Mouse (Mus musculus) heart, postnatal 25 days (tissue): ENCODE data around the gene Tvp23b. TPM values are rescaled to one million over a fixed set of nuclear protein-coding genes. Genes with fewer than 3 reads are reported as not detected.
A peak's percentile ranks its signal among the peaks of the same experiment; 100 is the strongest.

Source experiments
- DNase-seq: peaks from one replicate; pipeline ENCODE4 v3.0.0; 2022; ENCODE audit warnings: low spot score
- intact Hi-C: fragments of 180-260 bp; cut with DNase I; formaldehyde crosslinking; loops from one replicate; pipeline ENCODE4 v1.15.1; 2025
- total RNA-seq, 2 experiments: library from RNA; stranded (reverse); gene quantifications; 2 replicates each; pipeline ENCODE4 v1.2.3; 2021

Tvp23b gene
- total RNA-seq, result 10 to 100 TPM; 20.4 to 23.6 TPM

DNA sequence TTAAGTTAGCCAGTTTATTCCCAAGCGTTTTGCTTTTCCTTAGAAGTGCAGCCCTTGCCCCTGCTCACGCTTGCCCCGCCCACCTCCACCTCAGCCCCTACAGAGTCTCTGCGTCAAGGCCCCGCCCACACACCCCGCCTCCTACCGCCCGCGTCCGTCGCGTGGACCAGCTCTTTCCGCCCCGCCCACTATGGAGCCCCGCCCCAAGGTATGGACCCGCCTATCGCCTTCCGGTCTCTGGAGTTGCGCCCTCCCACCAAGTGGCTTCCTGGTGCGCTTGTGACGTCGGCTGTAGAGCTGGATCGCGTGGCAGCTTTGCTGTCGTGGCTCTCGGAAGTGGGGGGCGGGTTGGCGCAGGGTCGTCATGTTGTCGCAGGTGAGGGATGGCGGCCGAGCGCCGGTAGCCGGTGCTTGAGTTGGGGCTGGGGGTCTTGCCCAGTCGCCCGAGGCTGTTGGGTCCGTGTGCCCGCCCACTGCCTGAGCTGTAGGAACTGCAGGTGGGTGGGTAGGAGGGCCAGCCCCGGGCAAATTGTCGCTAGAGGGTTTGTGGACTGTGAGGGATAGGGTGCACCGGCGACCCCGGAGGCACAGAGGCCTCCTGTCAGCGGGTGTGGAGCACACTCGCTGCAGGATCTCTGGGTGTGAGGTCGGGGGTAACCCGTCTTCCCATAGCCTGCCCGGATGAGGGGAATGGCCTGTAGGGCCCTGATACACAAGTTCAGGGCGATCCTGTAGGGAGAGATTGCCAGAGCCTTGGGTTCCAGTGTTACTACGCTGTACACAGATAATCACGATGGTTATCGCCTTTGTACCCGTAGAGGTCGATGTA, at the start of gene Tvp23b:
TSS of gene Tvp23b (plus strand) at position 236 of the 829 bp plus-strand sequence.
- peak; percentile 94 for DNase-seq
- intact Hi-C loops, result no loop called here

DNA sequence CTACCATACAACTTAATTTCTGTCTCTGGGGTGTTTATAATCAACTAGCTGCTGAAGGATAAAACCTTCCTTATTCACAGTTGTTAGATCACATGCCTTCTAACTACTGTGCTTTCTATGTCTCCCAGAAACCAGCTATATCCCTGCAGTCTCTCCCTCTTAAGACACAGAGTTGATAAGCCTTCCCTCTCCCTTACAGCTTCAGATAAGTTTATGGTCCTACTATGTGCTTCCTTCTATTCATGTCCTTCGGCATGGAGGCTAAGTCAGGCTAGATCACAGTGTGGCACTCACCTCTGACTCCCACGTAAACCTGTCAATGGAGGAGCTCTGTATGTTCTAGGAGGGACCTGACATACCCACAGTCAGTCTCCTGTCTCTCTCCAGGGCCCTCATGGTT, 48.9 kb upstream of the Tvp23b start:
- intact Hi-C loops, result no loop called here
- DNase-seq, result no peak

DNA sequence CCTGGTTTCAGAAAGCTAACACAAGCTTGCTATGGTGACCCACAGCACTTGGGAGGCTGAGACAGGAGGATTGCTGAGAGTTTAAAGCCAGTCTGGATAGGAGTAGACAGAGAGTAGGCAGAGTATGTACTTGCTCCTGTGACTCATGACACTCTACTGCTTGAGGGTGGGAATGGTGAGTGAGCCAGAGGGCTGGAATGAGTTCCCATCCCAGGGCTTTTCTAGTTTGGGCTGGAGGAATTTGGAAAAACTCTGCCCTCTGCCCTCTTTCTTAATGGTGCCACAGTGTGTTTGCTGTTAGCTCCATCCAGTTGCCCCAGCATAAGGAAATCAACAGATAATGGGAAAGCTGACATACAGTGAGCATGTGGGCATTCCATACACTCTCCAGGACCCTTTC, 47.3 kb upstream of the Tvp23b start:
- no peak for DNase-seq
- intact Hi-C loops, result no loop called here

DNA sequence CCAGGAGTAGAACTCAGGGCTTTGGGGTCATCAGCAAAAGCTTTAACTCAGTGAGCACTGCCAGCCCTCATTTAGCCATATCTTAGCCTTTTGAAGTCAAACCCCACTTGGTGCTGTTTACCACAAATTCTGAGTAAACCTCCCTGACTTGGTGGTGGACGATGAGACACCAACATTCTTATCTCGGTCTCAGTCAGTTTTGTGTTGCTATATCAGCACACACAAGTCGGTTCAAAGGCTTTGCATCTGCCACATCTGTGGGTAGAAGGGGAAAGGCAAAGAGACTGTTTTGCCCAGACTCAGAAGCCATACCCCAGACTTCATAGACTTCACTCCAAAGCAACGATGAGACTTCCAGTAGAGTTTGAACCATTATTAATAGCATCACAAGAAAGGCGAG, 34.7 kb upstream of the Tvp23b start:
- intact Hi-C loops, result no loop called here
- no peak for DNase-seq

DNA sequence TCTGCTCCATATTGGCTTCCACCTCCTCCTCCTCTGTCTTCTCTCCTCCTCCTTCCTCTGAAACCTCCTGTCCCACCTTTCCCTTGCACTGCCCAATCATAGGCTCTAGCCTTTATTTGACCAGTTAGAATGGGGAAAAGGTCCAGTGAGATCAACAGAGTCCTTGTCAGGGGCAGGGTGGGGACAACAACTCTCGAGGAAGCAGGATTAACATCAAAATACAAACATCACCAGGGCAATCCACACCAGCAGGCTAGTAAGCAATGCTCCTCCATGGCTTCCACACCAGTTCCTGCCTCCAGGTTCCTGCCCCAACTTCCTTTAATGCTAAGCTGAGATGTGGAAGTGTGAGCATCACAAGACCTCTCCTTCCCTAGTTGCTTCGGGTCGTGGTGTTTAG, 33.5 kb upstream of the Tvp23b start:
- DNase-seq, result no peak
- intact Hi-C loops, result no loop called here

DNA sequence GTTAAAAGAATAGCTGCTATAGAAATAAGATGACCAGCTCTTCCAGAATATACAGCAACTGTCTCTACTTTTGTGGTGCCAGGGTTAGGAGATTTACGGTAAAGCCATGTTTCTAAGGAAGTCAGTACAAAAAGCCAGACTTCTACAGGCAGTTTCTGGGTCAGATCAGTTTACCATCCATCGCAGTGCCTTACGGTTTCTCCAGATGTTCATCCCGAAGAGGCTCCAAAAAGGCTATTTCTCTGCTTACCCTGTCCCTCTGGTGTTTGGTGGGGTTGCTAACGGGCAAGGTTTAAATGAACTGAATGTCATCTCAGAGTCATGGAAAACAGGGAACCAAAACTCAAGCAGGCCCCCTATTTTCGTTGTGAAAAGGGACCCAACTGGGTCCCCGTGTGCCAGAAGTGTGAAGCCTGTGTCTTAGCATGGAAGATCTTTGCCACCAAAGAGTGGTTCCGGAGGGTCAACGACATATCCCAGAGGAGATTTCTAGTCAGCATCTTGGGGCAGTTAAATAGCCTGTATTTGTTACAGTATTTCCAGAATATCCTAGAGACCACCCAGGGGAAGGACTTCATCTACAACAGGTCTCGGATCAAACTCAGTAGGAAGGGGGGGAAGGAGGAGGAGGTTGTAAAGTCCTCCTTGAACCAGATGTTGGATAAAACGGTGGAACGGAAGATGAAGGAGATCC, 32.1 kb upstream of the Tvp23b start, which contains the start of gene Fbxw10:
TSS of gene Fbxw10 (plus strand) at position 109 of the 694 bp plus-strand sequence.
- DNase-seq, result no peak
- intact Hi-C loops, result no loop called here

DNA sequence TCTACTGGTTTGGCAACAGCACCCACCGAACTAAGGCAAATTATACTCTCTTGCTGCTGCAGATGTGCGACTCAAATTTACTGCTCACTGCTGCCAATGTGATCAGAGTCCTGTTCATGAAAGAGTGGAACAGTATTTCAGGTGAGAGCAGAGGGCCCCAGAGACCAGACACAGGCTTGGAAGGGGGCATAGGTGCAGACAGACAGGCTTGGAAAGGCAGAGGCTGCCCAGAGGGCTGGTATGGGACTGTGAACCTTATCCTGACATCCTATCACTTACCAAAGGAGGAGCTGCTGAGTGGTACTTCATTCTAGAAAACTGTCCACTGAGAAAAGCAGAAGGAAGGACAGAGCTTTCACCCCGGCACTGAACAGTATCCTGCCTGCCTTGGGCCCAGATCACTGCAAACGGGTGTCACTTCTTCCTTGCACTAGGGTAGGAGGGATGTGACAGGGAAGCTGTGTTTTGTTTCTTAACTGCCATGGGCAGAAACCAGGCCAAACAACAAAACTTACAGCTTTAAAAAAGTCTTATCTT, 31.5 kb upstream of the Tvp23b start:
- intact Hi-C loops, result no loop called here
- no peak for DNase-seq

DNA sequence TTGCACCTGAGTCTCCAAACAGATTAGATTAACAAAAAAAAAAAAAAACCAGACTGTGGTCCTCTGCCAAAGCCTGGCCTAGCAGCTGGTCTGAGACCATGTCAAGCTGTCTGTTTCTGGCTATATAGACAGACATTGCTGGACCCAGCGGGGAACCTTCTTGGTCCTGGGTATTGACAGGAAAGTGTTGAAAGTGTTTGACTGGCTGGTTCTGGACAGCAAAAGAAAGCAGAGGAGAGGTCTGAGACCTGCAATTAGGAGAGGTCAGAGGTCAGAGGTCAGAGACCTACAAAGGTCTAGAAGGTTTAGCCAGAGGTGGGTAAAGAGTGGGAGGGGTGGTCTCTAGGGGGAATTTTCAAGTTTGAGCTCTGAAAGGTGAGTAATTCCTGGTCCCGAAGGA, 31.0 kb upstream of the Tvp23b start:
- no peak for DNase-seq
- intact Hi-C loops, result no loop called here

DNA sequence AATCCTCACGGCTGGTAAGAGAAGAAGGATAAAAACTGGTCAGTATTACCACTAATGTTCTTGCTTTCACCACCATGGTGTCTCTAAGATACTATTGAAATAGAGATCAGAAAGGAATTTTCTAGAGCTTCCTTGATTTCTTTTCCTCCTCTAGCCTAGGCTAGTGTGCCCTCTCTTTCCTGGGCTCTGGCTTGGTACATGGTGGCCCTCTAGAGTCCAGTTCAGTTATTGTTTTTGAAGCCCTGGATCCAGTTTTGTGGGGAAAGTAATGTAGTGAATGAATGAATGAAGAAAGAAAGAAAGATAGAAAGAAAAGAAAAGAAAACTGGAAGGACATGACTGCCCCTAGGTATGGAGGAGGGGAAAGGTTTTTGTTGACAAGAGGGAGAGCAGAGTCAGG, 28.1 kb upstream of the Tvp23b start:
- intact Hi-C loops, result loop anchor here (1.0 kb wide), 1 partner anchor 94 kb away; no protein-coding TSS in a partner anchor
- no peak for DNase-seq

DNA sequence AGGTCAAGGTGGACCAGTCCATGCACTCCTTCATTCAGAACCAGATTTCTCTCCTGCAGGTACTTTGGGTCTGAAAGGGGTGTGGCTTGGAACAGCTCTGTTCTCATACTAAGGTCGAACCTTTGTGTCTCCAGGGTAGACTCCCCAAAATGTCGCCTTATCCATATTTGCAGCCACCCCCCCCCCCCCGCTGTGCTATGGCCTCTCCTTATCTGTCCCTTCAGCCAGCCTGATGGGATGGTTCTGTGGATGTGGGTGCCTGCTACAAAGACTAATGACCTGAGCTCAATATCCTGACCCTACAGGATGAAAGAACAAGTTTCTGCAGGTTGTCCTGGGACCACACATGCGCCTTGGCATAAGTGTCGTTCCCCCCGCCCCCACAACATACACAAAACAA, 25.9 kb upstream of the Tvp23b start:
- intact Hi-C loops, result no loop called here
- DNase-seq, result no peak

DNA sequence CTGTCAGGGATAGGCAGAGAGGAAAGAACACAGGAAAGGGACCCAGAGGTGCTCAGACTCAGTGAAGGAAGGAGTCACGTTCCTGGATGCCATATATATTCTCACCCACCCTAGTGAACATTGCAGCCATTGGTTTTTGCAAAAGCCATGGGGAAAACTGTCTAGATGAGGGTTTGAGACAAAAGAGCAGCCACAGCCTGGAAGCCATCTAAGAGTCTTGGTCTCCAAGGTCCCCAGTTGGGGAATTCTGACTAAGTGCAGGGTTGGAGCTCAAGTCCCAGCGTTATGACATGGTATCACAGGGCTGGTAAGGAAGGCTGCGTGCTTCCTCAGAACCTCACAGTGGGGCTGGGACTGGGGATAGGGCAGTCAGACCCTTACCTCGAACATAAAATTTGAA, 13.7 kb upstream of the Tvp23b start:
- no peak for DNase-seq
- intact Hi-C loops, result no loop called here

DNA sequence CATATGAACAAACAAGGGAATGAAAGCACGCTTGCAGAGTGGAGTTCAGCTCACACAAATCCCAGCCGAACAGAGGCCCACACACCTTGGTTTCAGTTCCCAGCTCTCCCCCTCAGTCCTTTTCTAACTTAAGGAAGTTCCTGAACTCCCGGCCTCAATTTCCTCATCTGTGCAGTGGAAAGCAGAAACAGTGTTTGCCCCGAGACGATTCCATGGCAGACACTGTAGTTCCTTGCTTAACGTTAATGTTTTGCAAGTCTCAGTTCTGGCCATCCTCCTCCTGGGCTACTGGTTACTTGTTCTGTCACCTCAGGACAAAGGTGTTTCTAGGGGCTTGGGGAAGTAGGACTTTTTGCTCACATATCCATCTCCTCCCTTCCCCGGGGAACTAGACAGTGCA, 12.6 kb upstream of the Tvp23b start:
- DNase-seq, result no peak
- intact Hi-C loops, result no loop called here

DNA sequence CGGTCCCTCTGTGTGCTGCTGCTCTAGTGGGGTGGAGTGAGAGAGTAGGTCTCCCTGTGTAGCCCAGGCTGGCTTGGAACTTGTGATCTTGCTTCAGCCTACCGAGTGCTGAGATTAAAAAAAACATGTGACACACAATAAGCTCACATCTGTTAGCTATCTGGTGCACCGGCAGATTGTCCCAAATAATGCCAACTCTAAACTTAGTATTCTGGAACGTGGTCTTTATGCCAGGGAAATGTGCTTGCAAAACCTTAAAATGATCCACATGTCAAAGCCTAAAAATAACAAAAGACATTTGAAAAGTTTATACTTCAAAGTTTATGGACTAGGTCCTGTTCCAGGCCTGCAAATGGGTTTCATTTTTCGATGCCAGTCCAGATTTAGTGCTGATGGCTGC, 10.1 kb upstream of the Tvp23b start:
- intact Hi-C loops, result no loop called here
- no peak for DNase-seq

DNA sequence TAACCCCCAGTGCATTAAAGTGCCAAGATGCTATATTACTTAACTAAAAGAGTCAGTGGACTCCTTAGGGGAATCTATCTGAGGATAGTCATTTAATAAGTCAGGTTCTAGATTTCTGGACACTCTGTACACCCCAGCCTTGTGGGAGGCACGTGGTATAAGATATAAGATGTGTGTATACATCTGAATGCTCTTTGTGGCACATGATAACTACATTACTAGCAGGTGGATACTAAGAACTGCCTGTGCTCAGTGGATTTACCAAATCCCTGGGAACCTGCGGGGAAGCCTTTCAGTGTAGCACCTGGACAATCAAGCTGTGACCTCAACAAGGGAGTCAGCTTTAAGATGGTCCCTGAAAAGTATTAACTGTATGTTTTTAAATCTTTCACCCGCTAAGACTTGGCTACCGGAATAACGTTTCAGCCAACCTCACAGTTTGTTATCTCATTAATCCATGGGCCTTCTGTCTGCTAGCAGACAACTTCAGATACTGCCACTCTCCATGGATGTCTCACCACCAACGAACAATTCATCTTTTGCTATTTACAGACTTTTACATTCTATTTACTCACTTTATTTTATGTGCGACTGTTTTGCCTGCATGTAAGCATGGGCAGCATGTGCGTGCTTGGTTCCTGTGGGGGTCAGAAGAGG, 9.4 kb upstream of the Tvp23b start:
- no peak for DNase-seq
- intact Hi-C loops, result no loop called here

DNA sequence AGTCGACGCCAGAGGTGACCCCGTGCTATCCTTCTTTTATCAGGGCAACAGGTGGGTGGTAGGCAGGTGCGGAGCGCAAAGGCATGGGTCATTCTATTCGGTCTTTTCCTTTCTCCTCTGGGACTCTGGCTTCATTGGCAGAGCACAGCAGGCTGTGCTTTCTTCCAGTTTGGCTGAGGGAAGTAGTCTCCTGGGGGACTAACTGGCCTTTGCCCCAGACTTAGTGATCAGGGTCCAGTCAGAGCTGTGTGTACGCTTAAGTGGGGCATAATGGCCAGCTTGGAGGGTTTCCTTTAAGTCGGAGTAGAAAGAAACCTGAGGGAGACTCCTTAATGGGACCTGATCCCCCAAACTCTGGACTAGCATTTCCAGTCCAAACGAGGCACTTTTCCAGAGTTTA, 5.8 kb upstream of the Tvp23b start:
- intact Hi-C loops, result no loop called here
- no peak for DNase-seq

DNA sequence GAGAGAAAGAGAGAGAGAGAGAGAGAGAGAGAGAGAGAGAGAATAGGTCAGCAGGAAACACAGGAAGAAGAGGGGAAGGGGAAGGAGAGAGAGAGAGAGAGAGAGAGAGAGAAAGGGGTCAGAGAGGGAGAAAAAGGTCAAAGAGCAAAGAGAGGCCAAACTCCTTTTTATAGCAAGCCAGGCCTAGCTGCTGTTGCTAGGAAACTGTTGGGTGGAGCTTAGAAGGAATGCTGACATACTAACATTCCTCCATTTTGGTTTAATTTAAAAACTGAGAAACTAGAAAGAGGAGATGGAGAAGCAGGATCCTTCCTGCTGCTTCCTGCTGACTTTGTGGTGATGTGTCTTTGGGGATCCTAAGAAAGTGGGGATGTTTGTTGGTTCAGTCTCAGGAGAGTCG, 3.6 kb upstream of the Tvp23b start:
- intact Hi-C loops, result loop anchor here (2.0 kb wide), 1 partner anchor 53 kb away; no protein-coding TSS in a partner anchor
- no peak for DNase-seq

DNA sequence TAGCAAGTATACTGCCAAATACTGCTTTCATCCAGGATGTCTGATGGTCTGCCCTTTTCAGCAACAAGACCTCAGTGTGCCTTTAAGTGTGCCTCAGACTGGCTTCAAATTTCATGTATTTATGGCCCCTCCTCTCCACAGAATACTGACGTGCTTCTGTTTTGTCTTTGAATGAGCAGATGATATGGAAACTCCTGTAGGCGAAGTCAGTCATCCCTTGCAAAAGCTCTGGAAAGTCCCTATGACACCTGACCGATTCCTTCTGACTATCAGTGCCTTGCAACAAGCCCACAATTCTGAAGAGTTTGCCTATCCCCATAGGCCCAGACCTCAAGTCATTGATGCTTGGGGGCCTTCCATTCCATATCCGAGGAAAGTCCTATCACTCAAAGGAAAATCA, 2.8 kb upstream of the Tvp23b start:
- DNase-seq, result no peak
- intact Hi-C loops, result loop anchor here (2.0 kb wide), 1 partner anchor 54 kb away; no protein-coding TSS in a partner anchor

DNA sequence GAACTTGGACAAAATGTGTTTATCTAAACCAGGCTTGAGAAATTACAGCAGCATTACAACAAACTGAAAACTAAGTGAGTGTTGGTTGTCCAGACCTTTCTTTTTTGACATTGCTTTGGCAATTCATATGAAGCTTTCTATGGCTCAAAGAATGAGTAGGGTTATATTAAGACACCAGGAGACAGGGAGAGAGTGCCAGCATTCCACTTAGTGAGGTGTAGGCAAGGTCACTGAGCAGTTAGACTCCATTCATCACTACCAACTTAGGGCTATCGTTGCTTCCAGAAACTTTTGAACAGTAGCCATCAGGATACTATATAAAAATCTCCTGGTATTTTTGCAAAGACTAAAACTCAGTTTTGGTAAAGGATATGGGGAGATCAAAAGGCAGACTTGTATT, 1.9 kb upstream of the Tvp23b start:
- DNase-seq, result no peak

DNA sequence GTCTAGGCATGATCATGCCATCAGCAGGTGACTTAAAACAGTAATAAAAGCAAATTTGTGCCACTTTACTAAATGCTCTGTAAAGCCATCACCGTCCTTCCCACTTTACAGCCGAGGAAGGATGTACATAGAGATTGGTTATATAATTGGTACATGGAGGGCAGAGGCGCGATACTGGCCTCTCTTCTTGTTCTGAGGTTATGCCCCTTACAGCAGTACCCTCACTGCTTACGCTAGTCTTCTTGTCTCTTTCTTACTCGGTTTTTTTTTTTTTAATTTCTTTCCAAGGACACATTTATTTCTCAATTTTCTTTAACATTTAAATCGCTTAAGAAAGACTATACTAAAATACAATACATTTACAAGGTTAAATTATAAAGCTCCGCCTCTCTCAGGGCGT, 527 bp upstream of the Tvp23b start:
- intact Hi-C loops, result no loop called here
- DNase-seq, result no peak

More for the DNA sequence above, 1.9 kb upstream of the Tvp23b start:
- intact Hi-C loops, result loop anchor here (2.0 kb wide), 1 partner anchor 55 kb away; no protein-coding TSS in a partner anchor

DNA sequence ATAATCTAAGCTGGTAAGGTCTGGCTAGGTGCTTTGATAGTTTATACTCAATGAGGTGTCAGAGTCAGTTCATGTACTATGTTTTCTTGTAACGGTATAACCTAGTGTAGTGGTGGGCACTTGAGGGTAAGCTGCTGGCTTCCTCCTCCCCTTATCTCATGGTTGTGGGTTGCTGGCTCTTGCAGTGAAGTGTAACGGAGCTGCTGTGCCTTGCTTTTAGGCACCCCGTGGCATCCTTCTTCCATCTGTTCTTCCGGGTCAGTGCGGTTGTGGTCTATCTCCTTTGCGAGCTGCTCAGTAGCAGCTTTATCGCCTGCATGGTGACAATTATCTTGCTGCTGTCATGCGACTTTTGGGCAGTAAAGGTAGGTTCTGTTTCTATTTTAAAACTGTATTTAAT, 4.2 kb downstream of the Tvp23b start:
- no peak for DNase-seq
- intact Hi-C loops, result no loop called here
